Mouse (Mus musculus) spleen, postnatal 10 days (tissue): ENCODE results near the gene Plk5.

ENCODE experiments used
- DNase-seq, 2 experiments: peaks; one replicate each; pipeline ENCODE4 v3.0.0; 2021 to 2022; ENCODE audit warnings: low spot score in 2 of 2

Plk5 gene

GRCm38 (mm10) chr10:80387522-80387959, 31.3 kb downstream of the Plk5 start, which contains the start of gene Mex3d:
Mex3d (minus strand) TSS chr10:80387659.
- peak; percentile 68 to 89 for DNase-seq

DNA sequence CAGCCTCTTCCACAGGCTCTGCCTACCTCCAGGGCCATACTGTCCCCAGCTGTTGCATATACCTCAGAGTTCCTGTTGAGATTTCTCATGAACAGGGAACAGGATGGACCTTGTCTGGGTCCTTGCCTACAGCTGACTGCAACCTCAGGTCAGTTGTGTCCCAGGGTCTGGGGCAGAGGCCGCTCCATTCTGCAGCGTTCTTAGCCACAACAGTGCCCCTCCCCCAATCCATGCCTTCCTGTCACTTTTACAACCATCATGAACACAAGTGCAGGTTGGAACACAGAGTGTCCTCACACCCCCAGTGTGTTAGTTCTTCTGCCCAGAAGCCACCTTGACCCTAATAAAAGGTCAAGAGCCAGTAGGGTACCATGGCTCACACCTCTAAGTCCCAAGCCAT, 32.5 kb downstream of the Plk5 start:
- no peak for DNase-seq

DNA sequence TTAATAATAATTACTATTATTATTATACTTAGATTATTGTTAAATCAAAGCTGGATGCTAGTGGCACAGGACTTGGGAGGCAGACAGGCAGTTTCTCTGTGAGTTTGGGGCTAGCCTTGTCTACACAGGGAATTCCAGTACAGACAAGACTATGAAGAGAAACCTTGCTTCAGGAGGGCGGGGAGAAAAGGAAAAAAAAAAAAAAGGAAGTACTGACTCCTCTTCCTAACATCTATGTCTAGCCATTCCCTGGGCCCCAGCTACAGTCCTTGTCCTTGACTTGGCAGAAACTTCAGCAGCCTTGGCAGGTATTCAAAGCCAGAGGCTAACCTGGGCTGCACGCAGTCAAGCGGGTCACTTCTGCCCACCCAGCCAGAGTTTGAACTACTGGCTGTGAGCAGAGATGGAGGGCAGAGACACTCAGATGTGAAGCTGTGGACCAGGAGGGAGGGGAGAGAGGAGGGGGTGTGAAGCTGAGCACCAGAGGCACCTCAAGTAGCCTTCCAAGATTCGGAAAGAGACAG, 33.0 kb downstream of the Plk5 start:
- no peak for DNase-seq

GRCm38 (mm10) chr10:80390697-80391096, 34.4 kb downstream of the Plk5 start:
- DNase-seq: no peak

GRCm38 (mm10) chr10:80392687-80393086, 36.4 kb downstream of the Plk5 start:
- DNase-seq: no peak

GRCm38 (mm10) chr10:80395025-80395627, 38.9 kb downstream of the Plk5 start:
- peak in 1 of 2 experiments; percentile 17 for DNase-seq

- no peak for DNase-seq
These were observed 40.7 kb downstream of the Plk5 start for GRCm38 (mm10) chr10:80396822-80397523.

GRCm38 (mm10) chr10:80397524-80398173, 41.4 kb downstream of the Plk5 start:
- no peak for DNase-seq

DNA sequence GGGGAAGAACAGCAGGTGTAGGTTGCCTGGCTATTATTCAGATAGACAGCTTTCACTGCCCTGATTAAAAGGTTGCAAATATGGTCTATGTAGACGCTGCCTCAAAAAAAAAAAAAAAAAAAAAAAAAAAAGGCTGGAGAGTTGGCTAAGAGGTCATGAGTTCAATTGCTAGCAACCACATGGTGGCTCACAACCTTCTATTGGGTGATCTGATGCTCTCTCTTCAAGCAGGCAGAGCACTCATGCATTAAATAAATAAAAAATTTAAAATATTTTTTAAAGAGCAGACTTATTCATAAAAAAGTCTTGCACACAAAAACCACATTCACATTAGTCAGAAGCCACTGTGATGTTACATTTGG, 41.9 kb downstream of the Plk5 start:
- DNase-seq: no peak

DNA sequence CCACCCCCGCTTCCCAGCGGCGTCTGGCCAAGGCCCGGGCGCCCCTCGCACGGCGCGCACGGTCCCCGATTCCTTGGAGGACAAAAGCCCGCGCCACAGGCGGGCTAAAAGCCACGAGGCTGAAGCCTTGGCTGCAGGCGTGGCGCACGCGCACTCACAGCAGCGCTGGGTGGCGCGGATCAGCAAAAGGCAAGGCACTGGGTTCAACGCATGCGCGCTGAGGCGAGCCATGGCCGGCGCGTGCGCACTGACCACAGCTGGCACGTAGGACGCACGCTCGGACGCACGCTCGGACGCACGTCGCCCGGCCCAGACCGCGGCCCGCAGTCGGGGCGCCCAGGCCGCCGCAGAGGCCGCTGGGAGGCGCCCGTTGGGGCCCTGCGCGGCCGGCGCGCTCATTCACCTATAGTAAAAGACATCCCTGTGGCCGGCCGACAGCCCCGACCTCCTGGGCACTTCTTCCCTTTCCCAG, 42.5 kb downstream of the Plk5 start:
- peak; percentile 96 to 99 for DNase-seq

DNA sequence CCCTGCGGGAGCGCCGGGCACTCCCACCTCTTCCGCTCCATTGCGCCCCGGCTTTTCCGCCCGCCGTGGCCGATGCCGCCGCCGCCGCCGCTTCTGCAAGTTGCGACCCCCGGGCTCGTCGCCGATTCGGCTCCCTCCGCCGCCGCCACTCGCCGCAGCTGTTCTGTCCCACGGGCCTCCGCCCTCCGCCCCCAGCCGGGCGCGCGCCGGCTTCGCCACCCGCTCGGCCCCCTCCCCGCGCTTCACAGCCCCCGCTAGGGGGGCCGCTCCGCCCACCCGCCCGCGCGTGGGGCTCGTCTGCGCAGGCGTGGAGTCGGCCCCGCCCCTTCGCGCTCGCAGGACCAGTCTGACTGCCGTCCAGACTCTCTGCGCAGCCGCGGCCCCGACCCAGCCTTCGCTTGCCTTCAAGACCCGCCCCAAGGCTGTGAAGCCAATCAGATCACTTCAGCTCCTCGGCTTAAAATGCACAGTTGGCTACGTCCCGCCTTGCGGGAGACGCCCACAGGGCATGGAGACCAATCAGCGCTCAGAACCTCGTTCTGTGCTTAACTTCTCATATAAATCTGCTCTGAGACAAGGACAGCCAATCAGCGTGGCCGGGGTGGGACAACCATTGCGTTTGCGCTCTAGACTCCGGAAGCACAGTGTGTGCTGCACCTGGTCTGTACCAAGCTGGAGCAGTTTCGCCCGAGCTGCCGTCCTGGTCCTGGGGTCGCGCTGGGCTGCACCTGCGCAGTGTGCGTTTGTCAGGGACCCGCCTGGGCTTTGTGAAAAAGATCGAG, 43.1 kb downstream of the Plk5 start, which contains the start of gene Mbd3:
Mbd3 (minus strand) TSS at position 360 of the 782 bp plus-strand sequence.
- DNase-seq: peak; percentile 96 to 99

DNA sequence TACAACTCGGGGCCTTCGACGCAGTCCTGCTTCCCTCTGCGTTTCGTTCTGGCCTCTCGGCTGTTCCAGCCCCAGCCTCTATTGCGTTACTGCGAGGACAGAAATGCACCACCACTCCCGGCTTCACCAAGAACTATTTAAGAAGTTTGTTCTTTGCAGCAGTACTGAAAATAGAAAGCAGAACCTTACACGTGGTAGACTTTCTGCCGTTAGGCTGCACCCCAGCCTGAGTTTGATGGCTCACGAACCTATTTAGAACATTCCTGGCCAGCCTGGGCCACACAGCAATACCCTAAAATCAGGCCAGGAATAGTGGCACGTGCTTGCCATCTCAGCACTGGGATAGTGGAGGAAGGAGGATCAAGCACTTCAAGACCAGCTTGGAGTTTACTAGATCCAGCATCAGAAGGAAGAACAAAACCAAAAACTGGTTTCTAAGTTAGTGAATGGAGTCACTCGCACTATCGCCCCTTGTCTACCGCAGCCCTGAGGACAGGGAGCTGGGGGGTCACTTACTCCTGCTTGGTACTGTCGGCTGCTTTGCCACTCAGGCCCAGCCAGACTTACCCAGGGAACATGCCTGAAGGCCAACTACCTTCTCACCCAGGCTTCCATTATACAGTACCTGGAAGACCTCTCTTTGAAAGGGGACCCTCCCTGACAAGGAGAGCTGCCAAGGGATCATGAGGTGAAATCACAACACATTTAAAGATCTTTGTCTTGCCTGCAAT, 43.9 kb downstream of the Plk5 start:
- no peak for DNase-seq

- no peak for DNase-seq
These were observed 44.5 kb downstream of the Plk5 start for GRCm38 (mm10) chr10:80400704-80401161.

GRCm38 (mm10) chr10:80403044-80403692, 46.9 kb downstream of the Plk5 start:
- peak in 1 of 2 experiments; percentile 63 for DNase-seq

GRCm38 (mm10) chr10:80405481-80406173, 49.4 kb downstream of the Plk5 start:
- DNase-seq: peak in 1 of 2 experiments; percentile 61

- peak; percentile 78 to 91 for DNase-seq
These were observed 50.6 kb downstream of the Plk5 start, which contains the start of gene Uqcr11 for GRCm38 (mm10) chr10:80406684-80407501. Uqcr11 (minus strand) TSS chr10:80406830.

- DNase-seq: no peak
These were observed 51.7 kb downstream of the Plk5 start for GRCm38 (mm10) chr10:80407924-80408323.

DNA sequence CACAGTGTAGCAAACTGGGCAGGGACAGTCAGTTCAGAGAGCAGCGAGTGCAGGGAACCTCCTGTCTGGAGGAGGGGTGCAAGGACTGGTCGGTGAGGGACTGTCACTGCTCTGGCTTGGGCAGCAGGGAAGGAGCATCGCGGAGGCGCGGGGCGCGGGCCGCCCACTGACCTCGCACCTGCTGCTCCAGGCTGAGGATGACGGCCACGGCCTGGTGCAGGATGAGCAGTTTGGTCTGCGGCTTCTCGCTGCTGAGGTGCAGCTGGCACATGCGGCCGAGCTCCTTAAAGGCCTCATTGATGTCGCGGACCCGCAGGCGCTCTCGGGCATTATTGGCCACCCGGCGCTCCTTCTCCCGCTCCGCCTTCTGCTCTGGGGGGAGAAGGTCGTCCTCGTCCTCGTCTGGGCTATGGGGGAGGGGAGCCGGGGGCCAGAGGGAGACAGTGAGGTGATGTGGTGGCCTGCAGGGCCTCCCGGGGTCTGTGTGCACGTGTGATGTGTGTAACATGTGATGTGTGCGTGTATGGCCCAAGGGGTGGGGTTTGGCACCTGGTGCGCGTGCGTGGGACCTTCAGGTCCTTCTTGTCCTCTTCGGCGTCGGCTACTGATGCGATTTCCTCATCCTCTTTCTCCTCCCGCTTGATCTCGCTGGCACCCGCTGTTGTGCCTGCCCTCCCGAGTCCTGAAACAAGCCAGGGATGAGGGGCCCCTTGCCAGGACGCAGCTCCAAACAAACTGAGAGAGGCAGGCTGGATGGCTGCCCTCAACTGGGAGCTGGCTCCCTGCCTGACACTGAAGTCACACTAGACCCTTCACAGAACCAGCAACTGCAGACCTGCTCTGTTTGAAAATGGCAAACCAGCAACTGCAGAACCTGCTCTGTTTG, 56.6 kb downstream of the Plk5 start:
- peak in 1 of 2 experiments; percentile 21 for DNase-seq
